Mouse (Mus musculus): ENCODE data around the gene Cntn3.

DNA sequence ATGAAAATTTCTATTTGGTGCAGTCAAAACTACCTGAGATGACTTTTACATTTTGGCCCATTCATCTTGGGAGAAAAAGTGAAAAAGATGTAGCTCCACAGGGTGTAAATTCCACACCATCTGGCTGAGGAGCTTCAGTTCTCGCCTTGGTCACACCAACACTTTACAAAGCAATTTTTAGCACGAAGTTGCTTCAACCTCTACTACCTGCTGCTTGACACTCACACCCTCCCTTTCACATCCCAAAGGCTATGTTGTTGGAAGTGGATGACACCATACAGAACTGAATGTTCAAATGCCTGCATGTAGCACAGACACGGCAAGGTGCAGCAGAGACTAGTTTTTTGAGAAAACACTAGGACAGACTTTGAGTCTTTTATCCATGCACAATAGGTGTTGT is 240.8 kb downstream of the Cntn3 start:
- TF ChIP-seq CTCF (IDR thresholded peaks at IDR 0.05; ENCODE audit: control insufficient read depth, insufficient read depth, insufficient read length) (no peak), USF1 (IDR thresholded peaks at IDR 0.05; ENCODE audit: low read depth) (no peak), MAX (IDR thresholded peaks at IDR 0.05) (no peak), CEBPB (IDR thresholded peaks at IDR 0.05; ENCODE audit: low read depth) (no peak), MYOD1 (IDR thresholded peaks at IDR 0.05; ENCODE audit: control insufficient read depth, insufficient read length, low read depth) (no peak), MYOG (IDR thresholded peaks at IDR 0.05; ENCODE audit: control insufficient read depth, extremely low read depth, insufficient read length) (no peak)

Data from C2C12 (cell line).